Mouse (Mus musculus): ENCODE results near the gene Phf11c. TPM values are rescaled to one million over a fixed set of nuclear protein-coding genes. Genes with fewer than 3 reads are reported as not detected.
"Not testable (repeated sequence)": the region's sequence is repeated elsewhere in the genome, so short reads cannot be mapped to it uniquely, and the experiment has no call there.

Phf11c gene
- polyA plus RNA-seq, 1 experiment from 2014 or later = 0.79 TPM

- no peak for TF ChIP-seq CTCF (IDR thresholded peaks at IDR 0.05; ENCODE audit: low read depth)
- no peak for TF ChIP-seq EP300 (IDR thresholded peaks at IDR 0.05; ENCODE audit: low read depth)
- no peak overlapping the region for H3K9ac ChIP-seq (replicated peaks)
- DNase-seq (no peak), ATAC-seq (no peak)
- no peaks in the 10 kb centered on the region for H3K9me3 ChIP-seq (ENCODE audit: low read length)
- WGBS (ENCODE audit: insufficient replicate concordance) = 82% methylated on average over 1 of the region's 1 CpGs
- no peak overlapping the region for H3K27ac ChIP-seq (ENCODE audit: low read depth)
- H3K4me3 ChIP-seq (ENCODE audit: low read depth, low read length) = no peak overlapping the region
- no peaks in the 10 kb centered on the region for H3K4me1 ChIP-seq (ENCODE audit: insufficient read depth)
- no peaks in the 10 kb centered on the region for H3K27me3 ChIP-seq (ENCODE audit: insufficient read depth, low read length)
- no peaks in the 10 kb centered on the region for H3K36me3 ChIP-seq (replicated peaks; ENCODE audit: insufficient read depth, low read length)
- H3K4me2 ChIP-seq (ENCODE audit: low read depth, low read length) = no peak overlapping the region
These were observed 55.6 kb downstream of the Phf11c start for GRCm38 (mm10) chr14:59339541-59339940.

- not testable (repeated sequence) for DNase-seq; H3K27ac ChIP-seq (ENCODE audit: low read depth); H3K4me2 ChIP-seq (ENCODE audit: low read depth, low read length); H3K4me1 ChIP-seq (ENCODE audit: insufficient read depth); H3K27me3 ChIP-seq (ENCODE audit: insufficient read depth, low read length); H3K9me3 ChIP-seq (ENCODE audit: low read length); H3K36me3 ChIP-seq (replicated peaks; ENCODE audit: insufficient read depth, low read length); H3K4me3 ChIP-seq (ENCODE audit: low read depth, low read length); ATAC-seq; H3K9ac ChIP-seq (replicated peaks)
- WGBS (ENCODE audit: insufficient replicate concordance) = 77% methylated on average over 3 of the region's 3 CpGs
These were observed 59.1 kb downstream of the Phf11c start for GRCm38 (mm10) chr14:59336056-59336455.

Other genes with a start within 250 kb of the Phf11c start
- not detected in 2 replicates for gene Gm5142, start 216.6 kb downstream of the Phf11c start, polyA plus RNA-seq (2015; fragmentation: Nextera tagmentation; extraction: Ambion mirVana)
- gene Rcbtb1, start 194.2 kb downstream of the Phf11c start, polyA plus RNA-seq (2015; fragmentation: Nextera tagmentation; extraction: Ambion mirVana) = 16.1 and 16.5 TPM in 2 replicates
- gene Gm6904, start 135.2 kb downstream of the Phf11c start, polyA plus RNA-seq (2015; fragmentation: Nextera tagmentation; extraction: Ambion mirVana) = not detected in 2 replicates
- gene Phf11a, start 97.9 kb downstream of the Phf11c start, polyA plus RNA-seq (2015; fragmentation: Nextera tagmentation; extraction: Ambion mirVana) = 0.30 and 0.56 TPM in 2 replicates
- 2.1 and 2.6 TPM in 2 replicates for gene Phf11b, start 54.0 kb downstream of the Phf11c start, polyA plus RNA-seq (2015; fragmentation: Nextera tagmentation; extraction: Ambion mirVana)
- gene Phf11d, start 29.9 kb downstream of the Phf11c start, polyA plus RNA-seq (2015; fragmentation: Nextera tagmentation; extraction: Ambion mirVana) = 2.9 and 3.5 TPM in 2 replicates
- 8.1 and 9.5 TPM in 2 replicates for gene Setdb2, start 45.5 kb upstream of the Phf11c start, polyA plus RNA-seq (2015; fragmentation: Nextera tagmentation; extraction: Ambion mirVana)
- gene Cab39l, start 45.6 kb upstream of the Phf11c start, polyA plus RNA-seq (2015; fragmentation: Nextera tagmentation; extraction: Ambion mirVana) = 25.0 and 25.4 TPM in 2 replicates
- gene Cdadc1, start 202.6 kb upstream of the Phf11c start, polyA plus RNA-seq (2015; fragmentation: Nextera tagmentation; extraction: Ambion mirVana) = 17.7 and 19.4 TPM in 2 replicates
- 0.26 and 0.50 TPM in 2 replicates for gene Shisa2, start 229.9 kb upstream of the Phf11c start, polyA plus RNA-seq (2015; fragmentation: Nextera tagmentation; extraction: Ambion mirVana)

Measured in liver, postnatal 0 days (tissue).